Mouse (Mus musculus): ENCODE data around the gene Cep164. TPM values are rescaled to one million over a fixed set of nuclear protein-coding genes. Genes with fewer than 3 reads are reported as not detected.
A peak's percentile ranks its signal among the peaks of the same experiment; 100 is the strongest.

The Cep164 gene
- polyA plus RNA-seq, 1 experiment from 2014 or later = 19.5 TPM

DNA sequence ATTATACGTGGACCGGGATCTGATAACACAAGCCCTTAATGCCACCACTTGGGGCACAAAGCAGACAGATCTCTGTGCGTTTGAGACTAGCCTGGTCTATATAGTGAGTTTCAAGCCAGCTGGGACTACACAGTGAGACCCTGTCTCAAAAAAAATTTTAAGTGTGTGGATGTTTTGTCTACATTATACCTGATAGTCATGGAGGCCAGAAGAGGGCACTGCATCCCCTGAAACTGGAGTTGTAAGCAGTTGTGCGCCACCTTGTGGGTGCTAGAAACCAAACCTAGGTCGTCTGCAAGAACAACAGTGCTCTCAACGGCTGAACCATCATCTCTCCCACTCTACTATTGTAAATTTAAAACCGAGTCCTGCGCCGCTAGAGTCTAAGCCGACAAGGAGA, 616 bp upstream of the Cep164 start:
- no peaks in the 10 kb centered on the region for H3K36me3 ChIP-seq (ENCODE audit: control insufficient read depth, insufficient read depth, low read length)
- H3K4me2 ChIP-seq (replicated peaks; ENCODE audit: low read depth, low read length) = peak overlapping the region; percentile 66
- H3K27me3 ChIP-seq (ENCODE audit: control insufficient read depth, insufficient read depth, low read length) = no peaks in the 10 kb centered on the region
- DNase-seq (ENCODE audit: low spot score) (peak; percentile 88), ATAC-seq (ENCODE audit: low FRiP score) (peak; percentile 51; the same call in 1 of the 2 replicates)
- no peaks in the 10 kb centered on the region for H3K9me3 ChIP-seq (ENCODE audit: control insufficient read depth, low read length)
- H3K4me1 ChIP-seq (replicated peaks; ENCODE audit: control insufficient read depth, insufficient read depth, low read length) = 0 out of 2 replicates have a peak, but pooled peaks cover 2% of the 10 kb centered on the region
- no peak overlapping the region for H3K27ac ChIP-seq (ENCODE audit: low read depth, low read length)
- 32% methylated on average over 10 of the region's 10 CpGs for WGBS
- 0 out of 2 replicates have a peak overlapping the region, but pooled peaks have one; percentile 79 for H3K4me3 ChIP-seq (ENCODE audit: low read depth, low read length)
- no peak overlapping the region for H3K9ac ChIP-seq (ENCODE audit: low read depth, low read length)

DNA sequence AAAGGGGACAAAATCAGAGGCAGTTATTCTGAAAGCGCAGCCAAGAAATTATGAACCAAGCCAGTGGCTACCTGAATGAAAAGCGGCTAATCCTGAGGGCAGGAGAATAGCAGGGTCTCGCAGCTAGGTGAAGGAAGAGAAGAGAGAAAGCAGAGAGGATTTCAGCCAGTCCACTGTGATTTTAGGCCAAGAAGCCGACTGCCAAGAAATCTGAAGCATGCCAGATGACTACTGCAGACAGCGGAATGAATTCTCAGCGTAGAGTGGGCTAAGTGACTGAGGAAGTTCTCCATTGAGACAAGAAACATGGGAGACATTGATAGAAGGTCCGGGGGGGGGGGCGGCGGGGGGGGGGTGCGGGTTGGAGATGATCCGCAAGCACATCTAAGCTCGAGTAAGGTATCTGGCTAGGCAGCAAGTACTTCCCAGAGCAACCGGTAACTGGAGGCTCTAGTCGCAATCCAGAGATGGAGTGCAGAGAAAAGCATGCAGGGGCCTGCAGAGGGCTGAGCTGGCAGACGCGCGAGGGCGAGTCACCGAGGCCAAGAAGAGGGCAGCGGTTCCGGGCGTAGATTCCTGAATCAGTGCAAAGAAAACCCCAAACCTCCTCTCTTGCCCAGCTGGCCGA, 714 bp downstream of the Cep164 start:
- DNase-seq (ENCODE audit: low spot score) = peak; percentile 15
- peak overlapping the region; percentile 73 for H3K9ac ChIP-seq (ENCODE audit: low read depth, low read length)
- H3K4me2 ChIP-seq (replicated peaks; ENCODE audit: low read depth, low read length) = peak overlapping the region; percentile 66
- no peaks in the 10 kb centered on the region for H3K27me3 ChIP-seq (ENCODE audit: control insufficient read depth, insufficient read depth, low read length)
- H3K9me3 ChIP-seq (ENCODE audit: control insufficient read depth, low read length) = no peaks in the 10 kb centered on the region
- 0 out of 2 replicates have a peak, but pooled peaks cover 2% of the 10 kb centered on the region for H3K4me1 ChIP-seq (replicated peaks; ENCODE audit: control insufficient read depth, insufficient read depth, low read length)
- peak overlapping the region; percentile 79 for H3K4me3 ChIP-seq (ENCODE audit: low read depth, low read length)
- H3K36me3 ChIP-seq (ENCODE audit: control insufficient read depth, insufficient read depth, low read length) = no peaks in the 10 kb centered on the region
- WGBS = 7% methylated on average over 23 of the region's 23 CpGs
- H3K27ac ChIP-seq (ENCODE audit: low read depth, low read length) = peak overlapping the region; percentile 42; the same call in 1 of the 2 replicates
- ATAC-seq (ENCODE audit: low FRiP score) = peak; percentile 62

DNA sequence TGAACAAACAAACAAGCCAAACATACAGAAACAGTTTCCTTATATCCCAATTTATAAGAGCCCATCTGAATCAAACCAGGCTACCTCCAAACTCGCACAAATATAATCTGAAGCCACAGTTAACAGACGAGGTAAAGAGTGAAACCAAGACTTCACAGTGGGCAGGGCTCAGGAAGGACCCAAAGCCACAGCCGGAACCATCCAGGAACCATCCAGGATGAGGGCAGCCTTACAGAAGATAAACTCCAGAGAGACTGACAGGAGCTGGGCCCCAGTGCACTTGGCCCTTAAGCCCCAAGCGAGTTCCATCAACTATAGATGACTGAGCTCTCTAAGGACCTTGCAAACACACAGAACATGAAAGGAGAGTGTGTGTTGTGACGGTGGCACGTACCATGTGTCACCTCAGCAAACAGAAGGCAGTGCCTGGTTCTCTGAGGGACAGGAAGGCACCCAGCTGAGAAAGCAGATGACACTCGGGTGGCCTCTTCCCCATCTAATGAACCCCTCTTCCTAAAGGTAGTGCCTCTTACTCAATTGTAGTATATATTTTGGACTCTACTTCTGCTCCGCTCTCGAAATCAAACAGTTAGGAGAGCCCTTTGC, 10.0 kb downstream of the Cep164 start:
- H3K27me3 ChIP-seq (ENCODE audit: control insufficient read depth, insufficient read depth, low read length) = no peaks in the 10 kb centered on the region
- H3K4me3 ChIP-seq (ENCODE audit: low read depth, low read length) = no peak overlapping the region
- 81% methylated on average over 9 of the region's 9 CpGs for WGBS
- H3K27ac ChIP-seq (ENCODE audit: low read depth, low read length) = no peak overlapping the region
- no peak for DNase-seq (ENCODE audit: low spot score)
- no peaks in the 10 kb centered on the region for H3K36me3 ChIP-seq (ENCODE audit: control insufficient read depth, insufficient read depth, low read length)
- H3K4me2 ChIP-seq (replicated peaks; ENCODE audit: low read depth, low read length) = no peak overlapping the region
- H3K9me3 ChIP-seq (ENCODE audit: control insufficient read depth, low read length) = no peaks in the 10 kb centered on the region
- H3K4me1 ChIP-seq (replicated peaks; ENCODE audit: control insufficient read depth, insufficient read depth, low read length) = no peaks in the 10 kb centered on the region
- ATAC-seq (ENCODE audit: low FRiP score) = no peak
- no peak overlapping the region for H3K9ac ChIP-seq (ENCODE audit: low read depth, low read length)

DNA sequence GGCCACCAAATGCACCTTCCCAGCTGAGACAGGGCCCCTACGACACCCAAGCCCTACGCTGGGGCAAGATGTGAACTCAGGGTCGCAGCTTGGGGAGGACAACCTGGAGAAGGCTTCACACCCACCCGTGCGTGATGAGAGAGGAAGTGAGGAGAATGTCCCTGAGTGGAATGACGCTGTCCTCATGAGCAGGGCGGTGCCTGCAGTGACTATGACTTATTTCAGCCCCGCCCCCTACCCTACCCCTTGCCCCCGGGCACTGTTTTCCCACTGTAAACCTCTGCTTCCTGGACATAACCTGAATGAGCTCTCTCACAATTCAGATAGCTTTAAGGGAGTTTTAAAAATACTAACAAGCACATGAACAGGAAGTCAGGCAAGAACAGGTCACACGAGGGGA, 13.0 kb downstream of the Cep164 start:
- 92% methylated on average over 10 of the region's 10 CpGs for WGBS
- Histone ChIP-seq H3K9ac (ENCODE audit: low read depth, low read length) (no peak overlapping the region), H3K36me3 (ENCODE audit: control insufficient read depth, insufficient read depth, low read length) (no peaks in the 10 kb centered on the region), H3K9me3 (ENCODE audit: control insufficient read depth, low read length) (no peaks in the 10 kb centered on the region), H3K4me1 (replicated peaks; ENCODE audit: control insufficient read depth, insufficient read depth, low read length) (no peaks in the 10 kb centered on the region), H3K27ac (ENCODE audit: low read depth, low read length) (no peak overlapping the region), H3K4me2 (replicated peaks; ENCODE audit: low read depth, low read length) (no peak overlapping the region), H3K4me3 (ENCODE audit: low read depth, low read length) (no peak overlapping the region), H3K27me3 (ENCODE audit: control insufficient read depth, insufficient read depth, low read length) (no peaks in the 10 kb centered on the region)
- ATAC-seq (ENCODE audit: low FRiP score) (no peak), DNase-seq (ENCODE audit: low spot score) (no peak)

DNA sequence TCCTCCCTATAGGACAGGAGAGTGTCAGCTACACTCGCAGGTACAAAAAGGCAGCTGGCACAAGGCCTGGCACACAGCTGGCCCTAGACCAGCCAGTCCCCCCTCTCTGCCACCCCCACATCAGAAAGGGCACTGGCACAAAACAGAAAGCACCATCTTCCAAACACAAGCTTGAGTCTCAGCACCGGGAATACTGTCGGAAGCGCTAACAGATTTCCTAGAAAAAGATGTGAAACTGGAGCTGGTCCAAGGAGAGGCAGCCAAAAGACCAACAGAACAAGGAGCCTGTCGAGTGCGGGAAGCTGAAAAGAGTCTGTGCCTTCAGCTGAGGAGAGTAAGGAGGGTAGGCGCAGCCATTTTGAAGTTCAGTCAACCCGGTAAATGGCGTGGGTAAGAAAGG, 13.4 kb downstream of the Cep164 start:
- H3K4me1 ChIP-seq (replicated peaks; ENCODE audit: control insufficient read depth, insufficient read depth, low read length) = no peaks in the 10 kb centered on the region
- H3K4me2 ChIP-seq (replicated peaks; ENCODE audit: low read depth, low read length) = no peak overlapping the region
- no peak for ATAC-seq (ENCODE audit: low FRiP score)
- DNase-seq (ENCODE audit: low spot score) = no peak
- H3K9me3 ChIP-seq (ENCODE audit: control insufficient read depth, low read length) = no peaks in the 10 kb centered on the region
- no peaks in the 10 kb centered on the region for H3K36me3 ChIP-seq (ENCODE audit: control insufficient read depth, insufficient read depth, low read length)
- H3K27me3 ChIP-seq (ENCODE audit: control insufficient read depth, insufficient read depth, low read length) = no peaks in the 10 kb centered on the region
- no peak overlapping the region for H3K27ac ChIP-seq (ENCODE audit: low read depth, low read length)
- no peak overlapping the region for H3K4me3 ChIP-seq (ENCODE audit: low read depth, low read length)
- H3K9ac ChIP-seq (ENCODE audit: low read depth, low read length) = no peak overlapping the region
- 88% methylated on average over 9 of the region's 9 CpGs for WGBS

DNA sequence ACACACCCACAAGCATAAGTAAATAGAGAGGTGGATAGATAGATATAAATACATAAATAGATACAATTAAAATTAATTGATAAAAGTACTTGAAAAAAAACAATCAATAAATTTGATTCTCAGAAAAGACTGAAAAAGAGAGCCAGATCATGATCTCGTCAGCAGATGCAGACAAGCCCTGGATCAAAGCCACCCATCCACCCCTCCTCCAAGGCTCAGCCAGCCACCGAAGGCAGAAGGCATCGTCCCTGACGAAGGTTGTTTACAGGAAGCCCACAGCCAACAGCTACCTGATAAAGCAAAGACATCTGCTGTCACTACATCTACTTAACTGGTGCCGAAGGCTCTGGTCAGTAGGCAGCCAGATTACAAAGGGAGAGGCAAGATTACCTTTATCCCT, 16.5 kb downstream of the Cep164 start:
- DNase-seq (ENCODE audit: low spot score) (no peak), ATAC-seq (ENCODE audit: low FRiP score) (no peak)
- Histone ChIP-seq H3K9ac (ENCODE audit: low read depth, low read length) (no peak overlapping the region), H3K27me3 (ENCODE audit: control insufficient read depth, insufficient read depth, low read length) (no peaks in the 10 kb centered on the region), H3K9me3 (ENCODE audit: control insufficient read depth, low read length) (no peaks in the 10 kb centered on the region), H3K4me3 (ENCODE audit: low read depth, low read length) (no peak overlapping the region), H3K4me2 (replicated peaks; ENCODE audit: low read depth, low read length) (no peak overlapping the region), H3K4me1 (replicated peaks; ENCODE audit: control insufficient read depth, insufficient read depth, low read length) (no peaks in the 10 kb centered on the region), H3K27ac (ENCODE audit: low read depth, low read length) (no peak overlapping the region), H3K36me3 (ENCODE audit: control insufficient read depth, insufficient read depth, low read length) (no peaks in the 10 kb centered on the region)
- WGBS = 80% methylated on average over 5 of the region's 5 CpGs

DNA sequence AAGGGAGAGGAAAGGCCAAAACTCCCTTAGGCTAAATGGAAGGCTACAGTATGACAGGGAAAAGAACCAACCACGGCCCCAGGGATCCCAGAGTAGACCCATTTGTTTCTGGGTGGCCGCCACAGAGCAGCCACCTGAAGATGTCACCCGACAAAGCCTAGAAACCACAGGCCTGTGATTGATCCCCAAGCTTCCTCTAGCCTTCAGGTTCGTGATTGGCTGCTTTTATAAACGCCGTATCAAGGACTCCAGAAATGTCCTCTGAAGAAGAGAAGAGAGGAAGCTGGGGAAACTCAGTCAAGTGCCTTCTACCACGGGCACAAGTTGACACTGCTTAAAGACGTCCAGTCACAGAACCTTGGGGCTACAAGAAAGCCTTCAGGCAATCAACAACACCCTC, 20.7 kb downstream of the Cep164 start:
- Histone ChIP-seq H3K4me1 (replicated peaks; ENCODE audit: control insufficient read depth, insufficient read depth, low read length) (no peaks in the 10 kb centered on the region), H3K27me3 (ENCODE audit: control insufficient read depth, insufficient read depth, low read length) (no peaks in the 10 kb centered on the region), H3K4me2 (replicated peaks; ENCODE audit: low read depth, low read length) (no peak overlapping the region), H3K27ac (ENCODE audit: low read depth, low read length) (no peak overlapping the region), H3K9ac (ENCODE audit: low read depth, low read length) (no peak overlapping the region), H3K4me3 (ENCODE audit: low read depth, low read length) (no peak overlapping the region), H3K36me3 (ENCODE audit: control insufficient read depth, insufficient read depth, low read length) (peaks cover 2% of the 10 kb centered on the region; the same call in 1 of the 2 replicates), H3K9me3 (ENCODE audit: control insufficient read depth, low read length) (no peaks in the 10 kb centered on the region)
- ATAC-seq (ENCODE audit: low FRiP score) (no peak), DNase-seq (ENCODE audit: low spot score) (no peak)
- 82% methylated on average over 8 of the region's 8 CpGs for WGBS

DNA sequence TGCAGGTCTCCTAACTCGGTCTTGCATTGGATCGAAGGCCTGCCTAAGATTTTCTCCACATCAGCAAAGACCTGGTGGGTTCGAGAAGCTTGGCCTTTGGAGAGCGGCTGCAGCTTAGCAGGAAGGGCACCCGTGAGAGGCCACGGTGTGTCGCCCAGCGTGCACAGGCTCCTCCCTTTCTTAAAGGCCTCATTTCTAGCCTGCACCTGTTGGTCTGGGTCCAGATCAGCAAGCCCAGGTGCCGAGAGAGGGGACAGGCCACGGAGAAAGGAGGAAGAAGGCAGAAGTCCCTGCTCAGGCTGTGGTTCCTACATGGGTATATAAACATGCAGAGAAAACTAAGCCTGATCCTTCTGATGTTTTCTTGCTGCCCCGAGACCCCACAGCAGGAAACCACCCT, 21.2 kb downstream of the Cep164 start:
- Histone ChIP-seq H3K9ac (ENCODE audit: low read depth, low read length) (no peak overlapping the region), H3K27me3 (ENCODE audit: control insufficient read depth, insufficient read depth, low read length) (no peaks in the 10 kb centered on the region), H3K9me3 (ENCODE audit: control insufficient read depth, low read length) (no peaks in the 10 kb centered on the region), H3K27ac (ENCODE audit: low read depth, low read length) (no peak overlapping the region), H3K4me3 (ENCODE audit: low read depth, low read length) (no peak overlapping the region), H3K4me2 (replicated peaks; ENCODE audit: low read depth, low read length) (no peak overlapping the region), H3K4me1 (replicated peaks; ENCODE audit: control insufficient read depth, insufficient read depth, low read length) (no peaks in the 10 kb centered on the region), H3K36me3 (ENCODE audit: control insufficient read depth, insufficient read depth, low read length) (peaks cover 2% of the 10 kb centered on the region; the same call in 1 of the 2 replicates)
- no peak for ATAC-seq (ENCODE audit: low FRiP score)
- no peak for DNase-seq (ENCODE audit: low spot score)
- 90% methylated on average over 11 of the region's 11 CpGs for WGBS

DNA sequence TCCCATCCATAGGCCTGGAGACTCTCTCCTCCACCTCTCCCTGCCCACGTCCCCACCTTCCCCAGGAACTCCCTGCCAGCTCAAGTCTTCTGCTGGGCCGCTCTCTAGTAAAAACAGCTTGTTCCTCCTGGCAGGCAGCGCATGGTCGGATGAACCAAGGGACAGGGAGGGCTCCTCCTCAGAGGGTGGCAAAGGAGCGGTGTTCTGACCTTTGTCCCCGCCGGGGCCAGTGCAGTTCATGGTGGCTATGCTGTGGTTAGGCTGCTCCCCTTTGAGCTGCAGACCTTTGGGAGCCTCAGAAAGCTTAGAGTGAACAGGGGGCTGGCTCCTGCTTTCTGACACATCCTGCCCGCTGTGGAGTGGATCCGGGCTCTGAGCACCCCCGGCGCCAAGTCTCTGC, 21.6 kb downstream of the Cep164 start:
- Histone ChIP-seq H3K4me3 (ENCODE audit: low read depth, low read length) (no peak overlapping the region), H3K27me3 (ENCODE audit: control insufficient read depth, insufficient read depth, low read length) (no peaks in the 10 kb centered on the region), H3K27ac (ENCODE audit: low read depth, low read length) (no peak overlapping the region), H3K36me3 (ENCODE audit: control insufficient read depth, insufficient read depth, low read length) (peaks cover 2% of the 10 kb centered on the region; the same call in 1 of the 2 replicates), H3K4me1 (replicated peaks; ENCODE audit: control insufficient read depth, insufficient read depth, low read length) (no peaks in the 10 kb centered on the region), H3K4me2 (replicated peaks; ENCODE audit: low read depth, low read length) (no peak overlapping the region), H3K9me3 (ENCODE audit: control insufficient read depth, low read length) (no peaks in the 10 kb centered on the region), H3K9ac (ENCODE audit: low read depth, low read length) (no peak overlapping the region)
- WGBS = 90% methylated on average over 11 of the region's 11 CpGs
- ATAC-seq (ENCODE audit: low FRiP score) = no peak
- no peak for DNase-seq (ENCODE audit: low spot score)

All from hindbrain, embryonic 11.5 days (tissue).